In genomic region chr11:96170711-96171379, GRCm38 (mm10) we compare ENCODE assay signal across 23 mouse cellular contexts. TPM values are rescaled to one million over a fixed set of nuclear protein-coding genes. Genes with fewer than 3 reads are reported as not detected.
DNase-seq lines count a peak whose midpoint lies in the region; ATAC-seq and TF ChIP-seq lines count a peak whose summit lies in the region.
"Had no signal": no experiment of that assay in that cellular context is flagged by ENCODE, and none has a peak within 500 bp of the region (broad histone marks: within the 10 kb centered on the region; RNA-seq: fewer than 3 reads in every experiment).

No protein-coding gene starts in this region.

- WGBS in embryonic facial prominence, embryonic 13.5 days, result 2% methylated on average over 20 of the region's 20 CpGs
- under 1% methylated on average over 20 of the region's 20 CpGs for WGBS in embryonic facial prominence, embryonic 10.5 days
- WGBS in hindbrain, embryonic 11.5 days, result under 1% methylated on average over 20 of the region's 20 CpGs
- under 1% methylated on average over 20 of the region's 20 CpGs for WGBS in hindbrain, embryonic 13.5 days

- no peak for ATAC-seq in embryonic facial prominence, embryonic 13.5 days (ENCODE audit: insufficient number of reproducible peaks, insufficient read depth, low FRiP score, low TSS enrichment, low read depth)
- ATAC-seq in hindbrain, embryonic 11.5 days (ENCODE audit: low FRiP score), result no peak
- no peak for ATAC-seq in hindbrain, embryonic 13.5 days (ENCODE audit: low FRiP score)
- 0 out of 2 replicates have a peak, but pooled peaks have one; percentile 25 for ATAC-seq in common myeloid progenitor, adult 5-6 weeks (replicated peaks; ENCODE audit: low read depth, poor library complexity, severe bottlenecking)
- ATAC-seq: forebrain, embryonic 13.5 days; forebrain, postnatal 0 days; intestine, embryonic 16.5 days had no signal

- 0 out of 2 replicates have a peak overlapping the region, but pooled peaks have one; percentile 6 for H3K4me3 ChIP-seq in embryonic facial prominence, embryonic 13.5 days
- no peak overlapping the region for H3K4me3 ChIP-seq in embryonic facial prominence, embryonic 10.5 days
- no peak overlapping the region for H3K4me3 ChIP-seq in hindbrain, embryonic 11.5 days (ENCODE audit: low read depth, low read length)
- no peak overlapping the region for H3K4me3 ChIP-seq in hindbrain, embryonic 13.5 days
- H3K4me3 ChIP-seq in E14TG2a.4 (replicated peaks; ENCODE audit: low read length), result 0 out of 2 replicates have a peak overlapping the region, but pooled peaks have one; percentile 20
- H3K4me3 ChIP-seq: forebrain, embryonic 13.5 days; hindbrain, embryonic 15.5 days had no signal

- no peaks in the 10 kb centered on the region for H3K4me1 ChIP-seq in embryonic facial prominence, embryonic 13.5 days
- H3K4me1 ChIP-seq in embryonic facial prominence, embryonic 10.5 days, result peaks cover 6% of the 10 kb centered on the region
- no peaks in the 10 kb centered on the region for H3K4me1 ChIP-seq in hindbrain, embryonic 11.5 days (replicated peaks; ENCODE audit: control insufficient read depth, insufficient read depth, low read length)
- no peaks in the 10 kb centered on the region for H3K4me1 ChIP-seq in hindbrain, embryonic 13.5 days (replicated peaks)
- H3K4me1 ChIP-seq in E14TG2a.4 (replicated peaks; ENCODE audit: low read depth, low read length), result peaks cover 50% of the 10 kb centered on the region
- H3K4me1 ChIP-seq: forebrain, embryonic 13.5 days; hindbrain, embryonic 15.5 days had no signal

- H3K36me3 ChIP-seq in embryonic facial prominence, embryonic 13.5 days, result no peaks in the 10 kb centered on the region
- no peaks in the 10 kb centered on the region for H3K36me3 ChIP-seq in embryonic facial prominence, embryonic 10.5 days (replicated peaks)
- H3K36me3 ChIP-seq in hindbrain, embryonic 11.5 days (ENCODE audit: control insufficient read depth, insufficient read depth, low read length), result no peaks in the 10 kb centered on the region
- no peaks in the 10 kb centered on the region for H3K36me3 ChIP-seq in hindbrain, embryonic 13.5 days
- H3K36me3 ChIP-seq in E14TG2a.4 (ENCODE audit: insufficient read depth, low read length), result no peaks in the 10 kb centered on the region
- H3K36me3 ChIP-seq: hindbrain, embryonic 15.5 days had no signal

- peaks cover 100% of the 10 kb centered on the region for H3K27me3 ChIP-seq in embryonic facial prominence, embryonic 13.5 days
- H3K27me3 ChIP-seq in embryonic facial prominence, embryonic 10.5 days (replicated peaks; ENCODE audit: low read depth, poor library complexity, severe bottlenecking), result peaks cover 100% of the 10 kb centered on the region
- peaks cover 93% of the 10 kb centered on the region for H3K27me3 ChIP-seq in hindbrain, embryonic 11.5 days (ENCODE audit: control insufficient read depth, insufficient read depth, low read length)
- H3K27me3 ChIP-seq in hindbrain, embryonic 13.5 days, result peaks cover 100% of the 10 kb centered on the region
- H3K27me3 ChIP-seq in E14TG2a.4 (ENCODE audit: insufficient read depth, low read length), result peaks cover 99% of the 10 kb centered on the region

- 0 out of 2 replicates have a peak, but pooled peaks cover 2% of the 10 kb centered on the region for H3K9me3 ChIP-seq in embryonic facial prominence, embryonic 13.5 days
- H3K9me3 ChIP-seq in embryonic facial prominence, embryonic 10.5 days, result no peaks in the 10 kb centered on the region
- H3K9me3 ChIP-seq in hindbrain, embryonic 11.5 days (ENCODE audit: control insufficient read depth, low read length), result no peaks in the 10 kb centered on the region
- no peaks in the 10 kb centered on the region for H3K9me3 ChIP-seq in hindbrain, embryonic 13.5 days
- peaks cover 3% of the 10 kb centered on the region for H3K9me3 ChIP-seq in E14TG2a.4 (ENCODE audit: low read length)
- H3K9me3 ChIP-seq: forebrain, embryonic 13.5 days; hindbrain, embryonic 15.5 days had no signal

- TF ChIP-seq CTCF in E14TG2a.4 (conservative IDR thresholded peaks at IDR 0.05; ENCODE audit: low read length), result no peak

- no peak for DNase-seq in embryonic facial prominence, embryonic 10.5 days (ENCODE audit: low spot score)
- peak; percentile 51 for DNase-seq in hindbrain, embryonic 11.5 days (ENCODE audit: low spot score)
- no peak for DNase-seq in layer of hippocampus, adult 9-11 months
- DNase-seq: adrenal gland, adult 8-10 months; adrenal gland, postnatal 36 days; cerebellum, adult 2 months; cerebellum, postnatal 10 days; forebrain, postnatal 0 days; gastrocnemius, postnatal 25 days; heart, adult 11 months; heart, postnatal 36 days; kidney, adult 9 months had no signal

- no peak overlapping the region for H3K4me2 ChIP-seq in embryonic facial prominence, embryonic 13.5 days
- H3K4me2 ChIP-seq in hindbrain, embryonic 11.5 days (replicated peaks; ENCODE audit: low read depth, low read length), result no peak overlapping the region
- no peak overlapping the region for H3K4me2 ChIP-seq in hindbrain, embryonic 13.5 days
- H3K4me2 ChIP-seq: forebrain, embryonic 13.5 days; hindbrain, embryonic 15.5 days had no signal

- no peak overlapping the region for H3K27ac ChIP-seq in embryonic facial prominence, embryonic 13.5 days
- no peak overlapping the region for H3K27ac ChIP-seq in embryonic facial prominence, embryonic 10.5 days (replicated peaks)
- no peak overlapping the region for H3K27ac ChIP-seq in hindbrain, embryonic 11.5 days (ENCODE audit: low read depth, low read length)
- H3K27ac ChIP-seq in hindbrain, embryonic 13.5 days, result no peak overlapping the region
- H3K27ac ChIP-seq: forebrain, embryonic 13.5 days; hindbrain, embryonic 15.5 days had no signal

- no peak overlapping the region for H3K9ac ChIP-seq in embryonic facial prominence, embryonic 13.5 days
- H3K9ac ChIP-seq in hindbrain, embryonic 11.5 days (ENCODE audit: low read depth, low read length), result no peak overlapping the region
- no peak overlapping the region for H3K9ac ChIP-seq in hindbrain, embryonic 13.5 days
- H3K9ac ChIP-seq: forebrain, embryonic 13.5 days; forebrain, postnatal 0 days; hindbrain, embryonic 15.5 days had no signal

RNA-seq across cellular contexts. Expression of gene Hoxb13, which starts 23.3 kb away (rescaled TPM):
- not detected in 2 replicates for polyA plus RNA-seq in embryonic facial prominence, embryonic 13.5 days (2015; fragmentation: Nextera tagmentation; extraction: Ambion mirVana)
- polyA plus RNA-seq in embryonic facial prominence, embryonic 10.5 days (2016; fragmentation: Nextera tagmentation; extraction: Ambion mirVana), result not detected in 2 replicates
- polyA plus RNA-seq in hindbrain, embryonic 11.5 days (2014; fragmentation: Nextera tagmentation; extraction: Ambion mirVana), result not detected in 2 replicates
- polyA plus RNA-seq in hindbrain, embryonic 13.5 days (2015; fragmentation: Nextera tagmentation; extraction: Ambion mirVana), result not detected in 2 replicates
- total RNA-seq in common myeloid progenitor, adult 5-6 weeks (2017), result not detected in 2 replicates
- total RNA-seq: adrenal gland, adult 8-10 months; adrenal gland, postnatal 36 days; forebrain, postnatal 0 days; gastrocnemius, adult 18-20 months; gastrocnemius, postnatal 25 days; heart, postnatal 36 days had no signal
- polyA plus RNA-seq: cerebellum, adult 2 months; cortical plate, adult 2 months; embryonic facial prominence, embryonic 14.5 days; forebrain, embryonic 13.5 days; forebrain, postnatal 0 days; hindbrain, embryonic 15.5 days had no signal

RNA-seq across cellular contexts. Expression of gene Ttll6, which starts 37.3 kb away (rescaled TPM):
- polyA plus RNA-seq in embryonic facial prominence, embryonic 13.5 days (2015; fragmentation: Nextera tagmentation; extraction: Ambion mirVana), result 0.08 and 0.25 TPM in 2 replicates
- not detected in 2 replicates for polyA plus RNA-seq in embryonic facial prominence, embryonic 10.5 days (2016; fragmentation: Nextera tagmentation; extraction: Ambion mirVana)
- polyA plus RNA-seq in hindbrain, embryonic 11.5 days (2014; fragmentation: Nextera tagmentation; extraction: Ambion mirVana), result 0.07 and 0.12 TPM in 2 replicates
- polyA plus RNA-seq in hindbrain, embryonic 13.5 days (2015; fragmentation: Nextera tagmentation; extraction: Ambion mirVana), result 0.22 and 0.26 TPM in 2 replicates
- not detected in 2 replicates for total RNA-seq in common myeloid progenitor, adult 5-6 weeks (2017)
- total RNA-seq: adrenal gland, adult 8-10 months; adrenal gland, postnatal 36 days; CH12.LX; gastrocnemius, adult 18-20 months; gastrocnemius, postnatal 25 days; heart, postnatal 36 days had no signal

RNA-seq across cellular contexts. Expression of gene Calcoco2, which starts 59.1 kb away (rescaled TPM):
- not detected in 2 replicates for polyA plus RNA-seq in embryonic facial prominence, embryonic 13.5 days (2015; fragmentation: Nextera tagmentation; extraction: Ambion mirVana)
- not detected in 2 replicates for polyA plus RNA-seq in embryonic facial prominence, embryonic 10.5 days (2016; fragmentation: Nextera tagmentation; extraction: Ambion mirVana)
- 0.17 TPM in 1 of 2 replicates, not detected in the other for polyA plus RNA-seq in hindbrain, embryonic 11.5 days (2014; fragmentation: Nextera tagmentation; extraction: Ambion mirVana)
- polyA plus RNA-seq in hindbrain, embryonic 13.5 days (2015; fragmentation: Nextera tagmentation; extraction: Ambion mirVana), result not detected in 2 replicates
- total RNA-seq in common myeloid progenitor, adult 5-6 weeks (2017), result not detected in 2 replicates
- total RNA-seq: adrenal gland, adult 8-10 months; adrenal gland, postnatal 36 days; CH12.LX; forebrain, postnatal 0 days; gastrocnemius, adult 18-20 months; gastrocnemius, postnatal 25 days; heart, postnatal 36 days had no signal
- polyA plus RNA-seq: cerebellum, adult 2 months; cortical plate, adult 2 months; forebrain, embryonic 13.5 days had no signal

Comparison
In these comparisons a context has a peak if more than half of its experiments do, and no peak if none do; other contexts are left out.
1. H3K4me3 ChIP-seq: peak in embryonic facial prominence, embryonic 13.5 days (single experiment) and E14TG2a.4 (single experiment); none in embryonic facial prominence, embryonic 10.5 days (single experiment), hindbrain, embryonic 11.5 days (single experiment) and hindbrain, embryonic 13.5 days (single experiment).